10 mouse cellular contexts compared by ENCODE assay signal in the genomic region with DNA sequence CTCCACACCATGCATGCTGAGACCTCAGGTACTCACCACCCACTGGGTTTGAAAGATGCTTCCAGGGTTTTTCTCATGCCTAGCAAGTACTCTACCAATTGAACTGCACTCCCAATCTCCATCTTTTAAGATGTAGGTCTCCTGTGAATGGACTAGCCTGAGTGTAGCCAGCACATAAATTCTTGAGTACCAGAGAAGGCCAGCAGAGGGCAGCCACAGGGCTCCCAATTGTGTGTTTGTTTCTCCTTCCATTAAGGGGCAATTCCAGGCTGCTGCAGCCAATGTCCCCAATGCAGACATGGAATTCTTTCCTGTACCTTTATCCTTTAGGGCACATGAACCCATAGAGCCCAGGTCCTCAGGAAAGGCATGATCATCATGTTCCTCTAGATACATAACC. TPM values are rescaled to one million over a fixed set of nuclear protein-coding genes. Genes with fewer than 3 reads are reported as not detected.
DNase-seq lines count a peak whose midpoint lies in the region; ATAC-seq and TF ChIP-seq lines count a peak whose summit lies in the region.
"Had no signal": no experiment of that assay in that cellular context is flagged by ENCODE, and none has a peak within 500 bp of the region (broad histone marks: within the 10 kb centered on the region; RNA-seq: fewer than 3 reads in every experiment).

No protein-coding gene starts in this region.

- H3K9ac ChIP-seq in hindbrain, embryonic 14.5 days, result no peak overlapping the region

- H3K9me3 ChIP-seq in hindbrain, embryonic 14.5 days (ENCODE audit: control insufficient read depth, low read length), result no peaks in the 10 kb centered on the region

- peak; percentile 40; the same call in 1 of the 2 replicates for ATAC-seq in hindbrain, embryonic 14.5 days (ENCODE audit: low FRiP score)
- ATAC-seq in megakaryocyte, adult 5-6 weeks (ENCODE audit: poor library complexity, severe bottlenecking), result peak; percentile 70

- no peak overlapping the region for H3K4me3 ChIP-seq in spleen, adult 2 months (ENCODE audit: extremely low read depth, insufficient read depth, insufficient read length)
- H3K4me3 ChIP-seq in hindbrain, embryonic 14.5 days (replicated peaks; ENCODE audit: low read length), result no peak overlapping the region

- intact Hi-C loops in gastrocnemius, postnatal 14 days (cut with DNase I; ENCODE audit: low total_unique reads), result no loop called here

- H3K4me1 ChIP-seq in spleen, adult 2 months (ENCODE audit: control insufficient read depth, insufficient read depth, insufficient read length), result no peaks in the 10 kb centered on the region
- no peaks in the 10 kb centered on the region for H3K4me1 ChIP-seq in hindbrain, embryonic 14.5 days (replicated peaks; ENCODE audit: control insufficient read depth, insufficient read depth, low read length)

- H3K27ac ChIP-seq in spleen, adult 2 months (ENCODE audit: insufficient read depth, low read length), result no peak overlapping the region
- H3K27ac ChIP-seq in hindbrain, embryonic 14.5 days, result no peak overlapping the region

- no peaks in the 10 kb centered on the region for H3K27me3 ChIP-seq in spleen, adult 2 months (ENCODE audit: control insufficient read depth, insufficient read depth, low read length)
- H3K27me3 ChIP-seq in hindbrain, embryonic 14.5 days (ENCODE audit: control insufficient read depth, insufficient read depth, low read length), result no peaks in the 10 kb centered on the region

- peak; percentile 18; the same call in 1 of the 2 replicates for TF ChIP-seq CTCF in spleen, adult 2 months (IDR thresholded peaks at IDR 0.05; ENCODE audit: extremely low read depth, insufficient read depth, insufficient read length, insufficient replicate concordance)

- H3K36me3 ChIP-seq in spleen, adult 2 months (ENCODE audit: control insufficient read depth, insufficient read depth, low read length), result no peaks in the 10 kb centered on the region
- no peaks in the 10 kb centered on the region for H3K36me3 ChIP-seq in hindbrain, embryonic 14.5 days (replicated peaks; ENCODE audit: control insufficient read depth, insufficient read depth)

- TF ChIP-seq POLR2A in spleen, adult 2 months (IDR thresholded peaks at IDR 0.05; ENCODE audit: low read depth, low read length), result no peak

- peak; percentile 29 for DNase-seq in gastrocnemius, postnatal 10 days
- DNase-seq in gastrocnemius, postnatal 14 days, result no peak
- DNase-seq in spleen, adult 2 months (ENCODE audit: low read depth in 1 of 2, low spot score in 2 of 2), result peak in 1 of 2 experiments; percentile 17
- DNase-seq in spleen, postnatal 14 days (ENCODE audit: low spot score in 2 of 2), result no peak
- peak; percentile 42 for DNase-seq in brain, adult 2 months (ENCODE audit: low read depth, low spot score)
- peak; percentile 60 for DNase-seq in hindbrain, embryonic 14.5 days (ENCODE audit: low spot score)
- DNase-seq in c-Kit-positive CD71-positive TER-119-positive erythroid progenitor cells, embryonic 14.5 days (ENCODE audit: low spot score), result no peak

- no peak overlapping the region for H3K4me2 ChIP-seq in hindbrain, embryonic 14.5 days (replicated peaks)

RNA-seq across cellular contexts. Expression of a gene that starts 4.1 kb away (rescaled TPM):
- not detected for total RNA-seq in gastrocnemius, postnatal 10 days (2021)
- not detected for total RNA-seq in gastrocnemius, postnatal 14 days (2021)
- polyA plus RNA-seq in spleen, adult 2 months (2012; rRNA removed), result 15.8 and 18.6 TPM in 2 replicates
- polyA plus RNA-seq in hindbrain, embryonic 14.5 days (2014; fragmentation: Nextera tagmentation; extraction: Ambion mirVana), result not detected in 2 replicates
- total RNA-seq in megakaryocyte, adult 5-6 weeks (2015), result 8.6 and 8.7 TPM in 2 replicates
- 9.1 and 10.1 TPM in 2 replicates for total RNA-seq in megakaryocyte, adult 5-6 weeks (2017)
- total RNA-seq: left cerebral cortex, postnatal 10 days had no signal
- polyA plus RNA-seq: stomach, embryonic 14.5 days had no signal

RNA-seq across cellular contexts. Expression of a gene that starts 7.9 kb away (rescaled TPM):
- not detected for total RNA-seq in gastrocnemius, postnatal 10 days (2021)
- not detected for total RNA-seq in gastrocnemius, postnatal 14 days (2021)
- polyA plus RNA-seq in spleen, adult 2 months (2012; rRNA removed), result 0.06 TPM in 1 of 2 replicates, not detected in the other
- polyA plus RNA-seq in hindbrain, embryonic 14.5 days (2014; fragmentation: Nextera tagmentation; extraction: Ambion mirVana), result 0.10 and 0.19 TPM in 2 replicates
- not detected in 2 replicates for total RNA-seq in megakaryocyte, adult 5-6 weeks (2015)
- not detected in 2 replicates for total RNA-seq in megakaryocyte, adult 5-6 weeks (2017)
- total RNA-seq: left cerebral cortex, postnatal 10 days had no signal
- polyA plus RNA-seq: stomach, embryonic 14.5 days had no signal

RNA-seq across cellular contexts. Expression of a gene that starts 38.3 kb away (rescaled TPM):
- 10 to 100 TPM; 15.7 to 17.7 TPM for total RNA-seq in gastrocnemius, postnatal 10 days (2021)
- total RNA-seq in gastrocnemius, postnatal 14 days (2021), result 10 to 100 TPM; 17.4 to 18.4 TPM
- 10.4 and 11.4 TPM in 2 replicates for polyA plus RNA-seq in spleen, adult 2 months (2012; rRNA removed)
- polyA plus RNA-seq in hindbrain, embryonic 14.5 days (2014; fragmentation: Nextera tagmentation; extraction: Ambion mirVana), result 9.5 and 12.7 TPM in 2 replicates
- total RNA-seq in megakaryocyte, adult 5-6 weeks (2015), result 8.6 and 11.1 TPM in 2 replicates
- 0.37 and 1.3 TPM in 2 replicates for total RNA-seq in megakaryocyte, adult 5-6 weeks (2017)

RNA-seq across cellular contexts. Expression of a gene that starts 38.8 kb away (rescaled TPM):
- not detected for total RNA-seq in gastrocnemius, postnatal 10 days (2021)
- not detected for total RNA-seq in gastrocnemius, postnatal 14 days (2021)
- polyA plus RNA-seq in spleen, adult 2 months (2012; rRNA removed), result 0.09 and 0.29 TPM in 2 replicates
- polyA plus RNA-seq in hindbrain, embryonic 14.5 days (2014; fragmentation: Nextera tagmentation; extraction: Ambion mirVana), result 0.75 and 0.90 TPM in 2 replicates
- total RNA-seq in megakaryocyte, adult 5-6 weeks (2015), result not detected in 2 replicates
- not detected in 2 replicates for total RNA-seq in megakaryocyte, adult 5-6 weeks (2017)

Comparison
In these comparisons a context has a peak if more than half of its experiments do, and no peak if none do; other contexts are left out.
1. DNase-seq: peak in gastrocnemius, postnatal 10 days (single experiment), brain, adult 2 months (single experiment) and hindbrain, embryonic 14.5 days (single experiment); none in gastrocnemius, postnatal 14 days (single experiment), spleen, postnatal 14 days (0 of 2) and c-Kit-positive CD71-positive TER-119-positive erythroid progenitor cells, embryonic 14.5 days (single experiment).
2. RNA of a gene that starts 4.1 kb away (total RNA-seq): 8.6 to 10.1 TPM in megakaryocyte, adult 5-6 weeks; not detected in gastrocnemius, postnatal 10 days and not detected in gastrocnemius, postnatal 14 days; every median in the first group is over 4 times any median in the second.